Comparison of ENCODE assay signal across 23 mouse cellular contexts in the genomic region with DNA sequence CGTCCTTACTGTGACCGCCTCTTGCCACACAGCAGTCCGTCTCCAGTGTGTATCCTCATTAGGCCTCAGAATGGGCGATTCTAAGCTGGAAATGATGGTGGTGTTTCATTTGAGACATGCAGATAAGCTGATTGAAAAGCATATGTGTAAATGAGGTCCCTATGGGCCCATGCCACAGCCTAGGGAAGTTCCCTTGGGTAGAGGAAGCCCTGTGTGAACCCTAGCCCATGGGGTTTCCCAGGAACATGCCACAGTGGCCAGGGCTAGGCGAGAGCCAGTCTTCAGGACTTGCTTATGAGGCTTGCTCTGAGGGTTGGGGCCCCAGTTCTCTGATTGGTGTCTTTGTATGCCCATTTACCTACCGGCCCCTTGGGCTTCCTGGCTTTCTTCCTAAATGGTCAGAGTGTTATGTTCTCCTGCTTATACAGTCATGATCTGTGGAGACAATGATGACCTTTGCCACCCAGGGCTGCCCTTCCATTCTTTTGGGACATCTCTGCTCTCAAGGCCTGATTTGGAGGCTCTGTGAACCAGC.
"Had no signal": no experiment of that assay in that cellular context is flagged by ENCODE, and none has a peak within 500 bp of the region (broad histone marks: within the 10 kb centered on the region; RNA-seq: fewer than 3 reads in every experiment).

No protein-coding gene starts in this region.

- ATAC-seq: hindbrain, postnatal 0 days had no signal

- H3K4me1 ChIP-seq: heart, embryonic 10.5 days; heart, embryonic 12.5 days; hindbrain, embryonic 15.5 days; kidney, embryonic 15.5 days; liver, embryonic 13.5 days; liver, embryonic 15.5 days had no signal

- H3K27ac ChIP-seq: gastrocnemius, adult 2 months; heart, embryonic 10.5 days; hindbrain, embryonic 15.5 days; hindbrain, postnatal 0 days; kidney, embryonic 15.5 days; kidney, postnatal 0 days; layer of hippocampus, adult 2 months; left cerebral cortex, adult 2 months; limb, embryonic 12.5 days; liver, embryonic 13.5 days; liver, embryonic 15.5 days had no signal

- H3K4me3 ChIP-seq: gastrocnemius, adult 2 months; heart, embryonic 10.5 days; heart, embryonic 12.5 days; hindbrain, embryonic 15.5 days; kidney, embryonic 15.5 days; layer of hippocampus, adult 2 months; left cerebral cortex, adult 2 months; limb, embryonic 12.5 days; liver, embryonic 13.5 days; liver, embryonic 15.5 days had no signal

- H3K9me3 ChIP-seq: heart, embryonic 10.5 days; heart, embryonic 12.5 days; hindbrain, embryonic 15.5 days; kidney, embryonic 15.5 days; limb, embryonic 12.5 days; liver, embryonic 13.5 days; liver, embryonic 15.5 days had no signal

- H3K9ac ChIP-seq: heart, embryonic 12.5 days; hindbrain, embryonic 15.5 days; kidney, embryonic 15.5 days; limb, embryonic 12.5 days; liver, embryonic 13.5 days; liver, embryonic 15.5 days had no signal

- H3K27me3 ChIP-seq: hindbrain, embryonic 15.5 days; kidney, embryonic 15.5 days; limb, embryonic 12.5 days; liver, embryonic 13.5 days; liver, embryonic 15.5 days had no signal

- DNase-seq: gastrocnemius, adult 2 months; gastrocnemius, postnatal 10 days; gastrocnemius, postnatal 25 days; heart, adult 18-20 months; heart, postnatal 10 days; kidney, adult 2 months; kidney, adult 9 months; kidney, postnatal 14 days; kidney, postnatal 4 days; left cerebral cortex, postnatal 4 days; liver; liver, embryonic 13.5 days had no signal

- H3K36me3 ChIP-seq: heart, embryonic 10.5 days; heart, embryonic 12.5 days; hindbrain, embryonic 15.5 days; kidney, embryonic 15.5 days; limb, embryonic 12.5 days; liver, embryonic 13.5 days; liver, embryonic 15.5 days had no signal

- H3K4me2 ChIP-seq: heart, embryonic 12.5 days; hindbrain, embryonic 15.5 days; kidney, embryonic 15.5 days; limb, embryonic 12.5 days; liver, embryonic 11.5 days; liver, embryonic 13.5 days; liver, embryonic 15.5 days had no signal
